Mouse (Mus musculus) hematopoietic stem cell, adult 5-6 weeks (primary cell): ENCODE measurements at regions not wholly inside any gene's neighbourhood (a gene's known extent, or its start where the extent isn't known, plus 50 kb on each side); places are given as distances from the start of the nearest gene placed in this dataset.

Source experiments
- ATAC-seq, 2 experiments: fragments of 125-278 bp in 1 of 2; replicated peaks in 1 of 2; 2 replicates each; pipeline ENCODE4 v1.8.0; 2016 to 2017; ENCODE audit warnings: inconsistent platforms in 2 of 2, mild to moderate bottlenecking in 2 of 2, moderate number of reproducible peaks in 2 of 2, low read depth in 1 of 2, moderate TSS enrichment in 1 of 2; ENCODE audit not compliant: low FRiP score in 2 of 2, poor library complexity in 2 of 2, severe bottlenecking in 2 of 2, insufficient read depth in 1 of 2, low TSS enrichment in 1 of 2

- no peak for ATAC-seq
Observed at GRCm38 (mm10) chr1:80822185-80822584, 63.9 kb upstream of the Dock10 start.

- ATAC-seq: no peak
Observed at GRCm38 (mm10) chr1:80812906-80813305, 54.6 kb upstream of the Dock10 start.
